Mouse (Mus musculus): ENCODE results near the gene F2. TPM values are rescaled to one million over a fixed set of nuclear protein-coding genes. Genes with fewer than 3 reads are reported as not detected.
"Not testable (repeated sequence)": the region's sequence is repeated elsewhere in the genome, so short reads cannot be mapped to it uniquely, and the experiment has no call there.

The F2 gene
- polyA plus RNA-seq, 1 experiment from 2014 or later = 0.29 TPM

- Histone ChIP-seq H3K27ac (ENCODE audit: low read depth, low read length) (no peak overlapping the region), H3K36me3 (ENCODE audit: control insufficient read depth, insufficient read depth, low read length) (no peaks in the 10 kb centered on the region), H3K27me3 (ENCODE audit: control insufficient read depth, insufficient read depth, low read length) (no peaks in the 10 kb centered on the region), H3K9me3 (ENCODE audit: control insufficient read depth, low read length) (no peaks in the 10 kb centered on the region), H3K4me3 (ENCODE audit: low read depth, low read length) (no peak overlapping the region), H3K4me1 (replicated peaks; ENCODE audit: control insufficient read depth, insufficient read depth, low read length) (no peaks in the 10 kb centered on the region), H3K9ac (ENCODE audit: low read depth, low read length) (no peak overlapping the region), H3K4me2 (replicated peaks; ENCODE audit: low read depth, low read length) (no peak overlapping the region)
- WGBS = 87% methylated on average over 18 of the region's 18 CpGs
- ATAC-seq (ENCODE audit: low FRiP score) = no peak
- no peak for DNase-seq (ENCODE audit: low spot score)
Observed at GRCm38 (mm10) chr2:91629682-91630081, 6.5 kb downstream of the F2 start.

GRCm38 (mm10) chr2:91628171-91628570, 8.0 kb downstream of the F2 start:
- Histone ChIP-seq H3K36me3 (ENCODE audit: control insufficient read depth, insufficient read depth, low read length) (no peaks in the 10 kb centered on the region), H3K9me3 (ENCODE audit: control insufficient read depth, low read length) (no peaks in the 10 kb centered on the region), H3K4me1 (replicated peaks; ENCODE audit: control insufficient read depth, insufficient read depth, low read length) (no peaks in the 10 kb centered on the region), H3K27me3 (ENCODE audit: control insufficient read depth, insufficient read depth, low read length) (no peaks in the 10 kb centered on the region), H3K4me3 (ENCODE audit: low read depth, low read length) (no peak overlapping the region), H3K9ac (ENCODE audit: low read depth, low read length) (no peak overlapping the region), H3K27ac (ENCODE audit: low read depth, low read length) (no peak overlapping the region), H3K4me2 (replicated peaks; ENCODE audit: low read depth, low read length) (no peak overlapping the region)
- DNase-seq (ENCODE audit: low spot score) = no peak
- ATAC-seq (ENCODE audit: low FRiP score) = no peak
- 94% methylated on average over 8 of the region's 8 CpGs for WGBS

GRCm38 (mm10) chr2:91627486-91627885, 8.7 kb downstream of the F2 start:
- H3K4me2 ChIP-seq (replicated peaks; ENCODE audit: low read depth, low read length) = no peak overlapping the region
- H3K4me3 ChIP-seq (ENCODE audit: low read depth, low read length) = no peak overlapping the region
- no peaks in the 10 kb centered on the region for H3K36me3 ChIP-seq (ENCODE audit: control insufficient read depth, insufficient read depth, low read length)
- ATAC-seq (ENCODE audit: low FRiP score) (no peak), DNase-seq (ENCODE audit: low spot score) (no peak)
- H3K27ac ChIP-seq (ENCODE audit: low read depth, low read length) = no peak overlapping the region
- H3K27me3 ChIP-seq (ENCODE audit: control insufficient read depth, insufficient read depth, low read length) = no peaks in the 10 kb centered on the region
- H3K9ac ChIP-seq (ENCODE audit: low read depth, low read length) = no peak overlapping the region
- WGBS = 74% methylated on average over 5 of the region's 5 CpGs
- H3K4me1 ChIP-seq (replicated peaks; ENCODE audit: control insufficient read depth, insufficient read depth, low read length) = no peaks in the 10 kb centered on the region
- H3K9me3 ChIP-seq (ENCODE audit: control insufficient read depth, low read length) = no peaks in the 10 kb centered on the region

DNA sequence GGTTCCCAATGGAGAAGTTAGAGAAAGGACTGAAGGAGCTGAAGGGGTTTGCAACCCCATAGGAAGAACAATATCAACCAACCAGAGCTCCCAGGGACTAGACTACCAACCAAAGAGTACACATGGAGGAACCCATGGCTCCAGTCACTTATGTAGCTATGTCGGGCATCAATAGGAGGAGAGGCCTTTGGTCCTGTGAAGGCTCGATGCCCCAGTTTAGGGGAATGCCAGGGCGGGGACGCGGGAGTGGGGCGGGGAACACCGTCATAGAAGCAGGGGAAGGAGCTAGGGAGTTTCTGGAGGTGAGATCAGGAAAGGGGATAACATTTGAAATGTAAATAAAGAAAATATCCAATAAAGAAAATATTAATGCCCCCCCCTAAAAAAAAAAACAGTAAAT, 12.8 kb downstream of the F2 start:
- not testable (repeated sequence) for H3K4me2 ChIP-seq (replicated peaks; ENCODE audit: low read depth, low read length); H3K4me1 ChIP-seq (replicated peaks; ENCODE audit: control insufficient read depth, insufficient read depth, low read length); H3K9me3 ChIP-seq (ENCODE audit: control insufficient read depth, low read length); H3K27ac ChIP-seq (ENCODE audit: low read depth, low read length); DNase-seq (ENCODE audit: low spot score); ATAC-seq (ENCODE audit: low FRiP score); H3K27me3 ChIP-seq (ENCODE audit: control insufficient read depth, insufficient read depth, low read length); H3K9ac ChIP-seq (ENCODE audit: low read depth, low read length); H3K4me3 ChIP-seq (ENCODE audit: low read depth, low read length)
- peaks cover 21% of the 10 kb centered on the region for H3K36me3 ChIP-seq (ENCODE audit: control insufficient read depth, insufficient read depth, low read length)
- WGBS = 94% methylated on average over 7 of the region's 7 CpGs

- DNase-seq (ENCODE audit: low spot score) (no peak), ATAC-seq (ENCODE audit: low FRiP score) (no peak)
- Histone ChIP-seq H3K9ac (ENCODE audit: low read depth, low read length) (no peak overlapping the region), H3K27ac (ENCODE audit: low read depth, low read length) (no peak overlapping the region), H3K4me3 (ENCODE audit: low read depth, low read length) (no peak overlapping the region), H3K27me3 (ENCODE audit: control insufficient read depth, insufficient read depth, low read length) (no peaks in the 10 kb centered on the region), H3K4me1 (replicated peaks; ENCODE audit: control insufficient read depth, insufficient read depth, low read length) (no peaks in the 10 kb centered on the region), H3K4me2 (replicated peaks; ENCODE audit: low read depth, low read length) (no peak overlapping the region), H3K36me3 (ENCODE audit: control insufficient read depth, insufficient read depth, low read length) (peaks cover 21% of the 10 kb centered on the region), H3K9me3 (ENCODE audit: control insufficient read depth, low read length) (no peaks in the 10 kb centered on the region)
- 93% methylated on average over 5 of the region's 5 CpGs for WGBS
Observed at GRCm38 (mm10) chr2:91622356-91622755, 13.9 kb downstream of the F2 start.

DNA sequence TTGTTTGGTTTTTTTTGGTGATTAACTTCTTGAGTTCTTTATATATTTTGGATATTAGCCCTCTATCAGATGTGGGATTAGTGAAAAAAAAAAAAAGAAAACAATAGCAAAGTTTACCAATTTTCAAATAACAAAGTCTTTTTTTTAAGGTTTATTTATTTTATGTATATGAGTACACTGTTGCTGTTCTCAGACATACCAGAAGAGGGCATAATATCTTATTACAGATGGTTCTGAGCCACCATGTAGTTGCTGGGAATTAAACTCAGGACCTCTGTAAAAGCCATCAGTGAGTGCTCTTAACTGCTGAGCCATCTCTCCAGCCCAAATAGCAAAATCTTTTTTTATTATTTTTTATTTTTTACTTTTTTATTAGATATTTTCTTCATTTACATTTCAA, 26.8 kb downstream of the F2 start:
- not testable (repeated sequence) for H3K9ac ChIP-seq (ENCODE audit: low read depth, low read length); H3K4me2 ChIP-seq (replicated peaks; ENCODE audit: low read depth, low read length); H3K36me3 ChIP-seq (ENCODE audit: control insufficient read depth, insufficient read depth, low read length); H3K4me1 ChIP-seq (replicated peaks; ENCODE audit: control insufficient read depth, insufficient read depth, low read length); ATAC-seq (ENCODE audit: low FRiP score); H3K27ac ChIP-seq (ENCODE audit: low read depth, low read length); H3K4me3 ChIP-seq (ENCODE audit: low read depth, low read length); DNase-seq (ENCODE audit: low spot score); H3K27me3 ChIP-seq (ENCODE audit: control insufficient read depth, insufficient read depth, low read length); H3K9me3 ChIP-seq (ENCODE audit: control insufficient read depth, low read length)

DNA sequence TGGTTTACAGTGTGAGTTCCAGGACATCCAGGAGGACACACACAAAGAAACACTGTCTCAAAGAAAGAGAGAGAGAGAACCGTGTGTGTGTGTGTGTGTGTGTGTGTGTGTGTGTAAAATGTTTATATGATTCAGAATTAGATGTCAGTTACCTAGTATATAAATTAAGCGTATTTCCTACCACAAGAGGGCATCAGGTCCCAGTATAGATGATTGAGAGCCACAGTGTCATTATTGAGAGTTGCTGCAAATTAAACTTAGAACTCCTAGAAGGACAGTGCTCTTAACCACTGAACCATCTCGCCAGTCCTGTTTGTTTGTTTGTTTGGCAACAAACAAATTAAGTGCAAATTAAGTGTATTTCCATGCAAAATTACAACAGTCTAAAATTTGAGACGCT, 33.8 kb downstream of the F2 start:
- Histone ChIP-seq H3K4me1 (replicated peaks; ENCODE audit: control insufficient read depth, insufficient read depth, low read length) (no peaks in the 10 kb centered on the region), H3K4me2 (replicated peaks; ENCODE audit: low read depth, low read length) (no peak overlapping the region), H3K27ac (ENCODE audit: low read depth, low read length) (no peak overlapping the region), H3K9me3 (ENCODE audit: control insufficient read depth, low read length) (no peaks in the 10 kb centered on the region), H3K9ac (ENCODE audit: low read depth, low read length) (no peak overlapping the region), H3K27me3 (ENCODE audit: control insufficient read depth, insufficient read depth, low read length) (no peaks in the 10 kb centered on the region), H3K4me3 (ENCODE audit: low read depth, low read length) (no peak overlapping the region), H3K36me3 (ENCODE audit: control insufficient read depth, insufficient read depth, low read length) (peaks cover 22% of the 10 kb centered on the region)
- WGBS = 96% methylated on average over 4 of the region's 4 CpGs
- DNase-seq (ENCODE audit: low spot score) (no peak), ATAC-seq (ENCODE audit: low FRiP score) (no peak)

DNA sequence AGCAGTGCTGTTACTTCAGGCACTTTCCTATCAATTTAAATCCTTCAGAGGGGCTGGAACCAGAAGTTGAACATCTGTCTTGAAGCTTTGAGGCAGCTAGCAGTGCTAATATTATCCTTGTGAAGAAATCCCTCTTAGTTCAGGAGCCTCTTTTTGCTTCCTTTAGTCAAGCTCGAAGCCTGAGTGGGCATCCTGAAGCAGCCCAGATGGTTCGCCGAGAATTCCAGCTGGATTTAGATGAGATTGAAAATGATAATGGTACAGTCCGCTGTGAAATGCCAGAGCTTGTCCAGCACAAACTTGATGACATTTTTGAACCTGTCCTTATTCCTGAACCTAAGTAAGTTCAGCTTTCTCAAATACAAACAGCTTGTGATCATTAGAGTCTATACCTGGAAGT, 35.7 kb downstream of the F2 start:
- Histone ChIP-seq H3K9me3 (ENCODE audit: control insufficient read depth, low read length) (no peaks in the 10 kb centered on the region), H3K4me2 (replicated peaks; ENCODE audit: low read depth, low read length) (no peak overlapping the region), H3K4me1 (replicated peaks; ENCODE audit: control insufficient read depth, insufficient read depth, low read length) (no peaks in the 10 kb centered on the region), H3K9ac (ENCODE audit: low read depth, low read length) (no peak overlapping the region), H3K4me3 (ENCODE audit: low read depth, low read length) (no peak overlapping the region), H3K36me3 (ENCODE audit: control insufficient read depth, insufficient read depth, low read length) (peaks cover 26% of the 10 kb centered on the region; the same call in 1 of the 2 replicates), H3K27ac (ENCODE audit: low read depth, low read length) (no peak overlapping the region), H3K27me3 (ENCODE audit: control insufficient read depth, insufficient read depth, low read length) (no peaks in the 10 kb centered on the region)
- WGBS = 96% methylated on average over 4 of the region's 4 CpGs
- ATAC-seq (ENCODE audit: low FRiP score) = no peak
- no peak for DNase-seq (ENCODE audit: low spot score)

GRCm38 (mm10) chr2:91586242-91586641, 50.0 kb downstream of the F2 start:
- H3K36me3 ChIP-seq (ENCODE audit: control insufficient read depth, insufficient read depth, low read length) = peaks cover 6% of the 10 kb centered on the region; the same call in 1 of the 2 replicates
- no peaks in the 10 kb centered on the region for H3K27me3 ChIP-seq (ENCODE audit: control insufficient read depth, insufficient read depth, low read length)
- ATAC-seq (ENCODE audit: low FRiP score) (no peak), DNase-seq (ENCODE audit: low spot score) (no peak)
- WGBS = 95% methylated on average over 1 of the region's 1 CpGs
- H3K4me1 ChIP-seq (replicated peaks; ENCODE audit: control insufficient read depth, insufficient read depth, low read length) = no peaks in the 10 kb centered on the region
- no peaks in the 10 kb centered on the region for H3K9me3 ChIP-seq (ENCODE audit: control insufficient read depth, low read length)
- no peak overlapping the region for H3K4me2 ChIP-seq (replicated peaks; ENCODE audit: low read depth, low read length)
- no peak overlapping the region for H3K27ac ChIP-seq (ENCODE audit: low read depth, low read length)
- no peak overlapping the region for H3K9ac ChIP-seq (ENCODE audit: low read depth, low read length)
- no peak overlapping the region for H3K4me3 ChIP-seq (ENCODE audit: low read depth, low read length)
